Mouse (Mus musculus) lung, postnatal 14 days (tissue): ENCODE data around the gene Dhx38.

Source experiments
- DNase-seq: peaks from one replicate; pipeline ENCODE4 v3.0.0; 2021

Gene Dhx38

DNA sequence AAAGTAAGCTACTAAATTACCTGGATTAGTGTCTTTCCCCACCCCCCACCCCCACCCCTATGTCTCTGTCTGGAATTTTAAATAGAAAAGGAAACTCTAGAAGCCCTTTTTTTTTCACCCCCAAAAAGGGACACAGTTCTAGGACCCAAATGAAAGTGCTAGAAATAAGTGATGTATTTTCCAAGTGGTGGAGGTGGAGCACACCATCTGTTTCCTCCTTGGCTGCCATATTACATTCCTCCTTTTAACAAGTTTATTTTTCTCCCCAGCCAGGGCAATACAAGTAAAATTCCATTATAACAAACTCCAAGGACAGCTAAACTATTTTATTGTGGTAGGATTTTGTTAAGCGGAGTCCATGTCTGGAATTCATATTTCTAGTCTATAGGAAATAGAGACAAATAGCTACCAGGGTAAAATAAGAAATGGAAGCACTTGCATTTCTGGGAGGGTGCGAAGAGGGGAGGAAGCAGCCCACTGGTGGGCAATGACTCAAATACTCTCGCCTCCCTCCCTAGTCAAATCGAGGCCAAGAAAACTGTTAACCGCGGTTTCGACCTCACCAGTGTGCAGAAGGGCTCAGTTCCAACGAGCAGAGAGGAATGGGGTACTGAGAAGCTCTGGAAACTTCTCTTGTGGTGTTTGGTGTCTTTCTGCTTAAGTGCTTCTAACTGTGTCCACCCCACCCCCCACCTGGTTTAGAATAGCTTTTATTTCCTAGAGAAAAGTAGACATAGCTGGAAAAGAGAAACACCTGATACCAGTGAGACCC is 22.7 kb downstream of the Dhx38 start:
- no peak for DNase-seq

DNA sequence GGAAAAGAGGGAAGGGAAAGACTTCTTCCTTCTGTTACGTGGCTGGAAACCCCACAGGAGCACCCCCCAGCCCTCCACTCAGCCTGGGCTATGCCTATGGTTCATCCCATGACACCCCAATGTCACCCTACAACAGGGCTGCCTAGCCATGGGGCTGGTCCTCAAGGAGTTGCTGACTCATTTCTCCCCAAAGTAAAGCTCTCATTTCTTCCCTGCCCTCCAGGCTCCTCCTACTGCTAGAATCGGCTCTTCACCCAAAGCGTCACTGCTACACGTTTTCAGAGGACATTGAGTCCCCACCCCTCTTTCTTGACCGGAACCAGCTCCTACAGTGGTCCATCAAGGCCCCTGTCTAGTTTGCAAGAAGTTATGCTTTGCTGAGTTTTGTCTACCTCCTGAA is 23.5 kb downstream of the Dhx38 start:
- DNase-seq: no peak

DNA sequence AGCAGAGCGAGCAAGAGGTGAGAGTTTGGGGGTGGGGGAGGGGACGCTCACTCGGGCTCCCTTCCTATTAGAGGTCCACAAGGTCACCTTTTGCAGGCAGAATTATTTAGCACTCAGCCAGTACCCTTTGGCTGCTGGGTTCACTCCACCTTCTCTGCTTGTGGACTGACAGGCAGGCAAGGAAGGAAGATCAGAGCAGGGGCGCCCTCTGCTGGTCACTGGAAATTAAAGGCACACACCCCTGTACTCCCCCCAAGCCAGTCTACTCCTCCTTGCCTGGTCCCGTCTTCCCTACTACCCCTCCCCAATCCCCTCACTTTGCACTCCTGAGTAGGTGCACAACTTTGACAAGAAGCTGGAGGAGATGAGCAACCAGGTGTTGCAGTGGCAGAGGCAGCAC is 29.0 kb downstream of the Dhx38 start:
- peak; percentile 83 for DNase-seq

- DNase-seq: peak; percentile 64
Observed at GRCm38 (mm10) chr8:109535140-109535990, 30.3 kb downstream of the Dhx38 start.

- DNase-seq: no peak
Observed at GRCm38 (mm10) chr8:109524008-109524407, 41.7 kb downstream of the Dhx38 start.

GRCm38 (mm10) chr8:109505560-109505959 is 60.1 kb downstream of the Dhx38 start:
- no peak for DNase-seq

DNA sequence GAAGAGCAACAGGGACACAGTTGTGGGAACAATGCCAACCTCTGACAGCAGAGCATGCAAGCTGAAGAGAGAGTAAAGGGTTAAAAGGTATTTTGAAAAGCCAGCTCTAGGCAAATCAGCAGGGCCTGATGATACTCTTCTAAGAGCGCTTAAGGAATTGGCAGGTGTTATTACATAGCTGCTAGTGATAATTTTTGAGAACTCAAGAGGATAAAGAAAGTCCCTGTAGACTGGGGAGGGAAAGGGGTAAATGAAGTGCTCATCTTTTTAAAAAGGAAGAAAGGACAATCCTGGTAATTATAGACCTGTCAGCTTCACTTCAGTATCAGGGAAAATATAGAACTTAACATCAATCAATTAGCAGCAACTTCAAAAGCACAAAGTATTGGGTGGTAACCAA is 62.1 kb downstream of the Dhx38 start:
- DNase-seq: no peak

- peak; percentile 51 for DNase-seq
Observed at GRCm38 (mm10) chr8:109499009-109499717, 66.5 kb downstream of the Dhx38 start.
